Mouse (Mus musculus): ENCODE results near the gene Mfsd11.
A peak's percentile ranks its signal among the peaks of the same experiment; 100 is the strongest.
"Not testable (repeated sequence)": the region's sequence is repeated elsewhere in the genome, so short reads cannot be mapped to it uniquely, and the experiment has no call there.

The Mfsd11 gene

GRCm38 (mm10) chr11:116881440-116881839, 29.2 kb downstream of the Mfsd11 start:
- no peak for DNase-seq (ENCODE audit: low spot score)

GRCm38 (mm10) chr11:116882446-116882845, 30.2 kb downstream of the Mfsd11 start:
- DNase-seq (ENCODE audit: low spot score), result no peak

- DNase-seq (ENCODE audit: low spot score), result no peak
Observed at GRCm38 (mm10) chr11:116884061-116884460, 31.8 kb downstream of the Mfsd11 start.

- DNase-seq (ENCODE audit: low spot score), result peak; percentile 55
Observed at GRCm38 (mm10) chr11:116885275-116886151, 33.3 kb downstream of the Mfsd11 start.

- DNase-seq (ENCODE audit: low spot score), result no peak
Observed at GRCm38 (mm10) chr11:116887136-116887535, 34.9 kb downstream of the Mfsd11 start.

GRCm38 (mm10) chr11:116893532-116894442, 41.5 kb downstream of the Mfsd11 start:
- DNase-seq (ENCODE audit: low spot score), result no peak

GRCm38 (mm10) chr11:116895402-116895801, 43.2 kb downstream of the Mfsd11 start:
- DNase-seq (ENCODE audit: low spot score), result no peak

GRCm38 (mm10) chr11:116899247-116899646, 47.0 kb downstream of the Mfsd11 start:
- no peak for DNase-seq (ENCODE audit: low spot score)

GRCm38 (mm10) chr11:116902588-116902987, 50.3 kb downstream of the Mfsd11 start:
- not testable (repeated sequence) for DNase-seq (ENCODE audit: low spot score)

GRCm38 (mm10) chr11:116905741-116906456, 53.7 kb downstream of the Mfsd11 start:
- no peak for DNase-seq (ENCODE audit: low spot score)

- DNase-seq (ENCODE audit: low spot score), result no peak
Observed at GRCm38 (mm10) chr11:116913573-116913972, 61.3 kb downstream of the Mfsd11 start.

GRCm38 (mm10) chr11:116914267-116914885, 62.1 kb downstream of the Mfsd11 start:
- DNase-seq (ENCODE audit: low spot score), result no peak

GRCm38 (mm10) chr11:116915241-116915640, 63.0 kb downstream of the Mfsd11 start:
- no peak for DNase-seq (ENCODE audit: low spot score)

- DNase-seq (ENCODE audit: low spot score), result no peak
Observed at GRCm38 (mm10) chr11:116917361-116917760, 65.1 kb downstream of the Mfsd11 start.

GRCm38 (mm10) chr11:116918323-116919185, 66.3 kb downstream of the Mfsd11 start, which contains the start of gene Mgat5b:
Mgat5b (plus strand) TSS chr11:116918863.
- peak; percentile 75 for DNase-seq (ENCODE audit: low spot score)

GRCm38 (mm10) chr11:116919186-116920020, 67.2 kb downstream of the Mfsd11 start:
- no peak for DNase-seq (ENCODE audit: low spot score)

GRCm38 (mm10) chr11:116920746-116921145, 68.5 kb downstream of the Mfsd11 start:
- no peak for DNase-seq (ENCODE audit: low spot score)

- DNase-seq (ENCODE audit: low spot score), result no peak
Observed at GRCm38 (mm10) chr11:116922058-116922457, 69.8 kb downstream of the Mfsd11 start.

All from ovary, postnatal 10 days (tissue).